Comparison of ENCODE assay signal across 7 mouse cellular contexts in the genomic region with DNA sequence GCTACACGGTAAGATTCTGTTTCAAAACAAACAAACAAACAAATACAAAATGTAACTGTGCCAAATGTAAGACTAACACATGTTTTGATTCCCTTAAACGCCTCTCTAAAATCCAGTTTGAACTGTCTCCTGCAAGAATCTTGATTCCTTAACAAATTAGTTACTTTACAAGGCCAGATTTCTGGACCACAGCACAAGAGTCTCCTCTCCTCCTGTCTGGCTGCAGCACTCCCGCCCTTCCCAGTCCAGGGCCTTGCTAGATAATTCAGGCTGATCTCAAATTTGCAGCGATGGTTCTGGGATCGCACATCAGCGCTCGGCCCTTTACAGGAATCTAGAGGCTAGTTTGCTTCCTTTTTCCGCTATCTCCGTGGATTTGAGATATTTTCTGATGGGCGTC. TPM values are rescaled to one million over a fixed set of nuclear protein-coding genes. Genes with fewer than 3 reads are reported as not detected.
A peak's percentile ranks its signal among the peaks of the same experiment; 100 is the strongest.
DNase-seq lines count a peak whose midpoint lies in the region; ATAC-seq lines count a peak whose summit lies in the region.

No protein-coding gene starts in this region.

- no peak for DNase-seq in neural tube, embryonic 11.5 days (ENCODE audit: low spot score)
- no peak for DNase-seq in neural tube, embryonic 10.5 days (ENCODE audit: extremely low spot score, low spot score)
- no peak for DNase-seq in forebrain, embryonic 11.5 days (ENCODE audit: low spot score)
- DNase-seq in cerebellum, postnatal 10 days: no peak
- no peak for DNase-seq in yolk sac, embryonic 10.5 days (ENCODE audit: low spot score)

- H3K9me3 ChIP-seq in neural tube, embryonic 11.5 days (ENCODE audit: control insufficient read depth, low read length): no peaks in the 10 kb centered on the region
- H3K9me3 ChIP-seq in forebrain, embryonic 11.5 days (ENCODE audit: control insufficient read depth, low read length): no peaks in the 10 kb centered on the region
- no peaks in the 10 kb centered on the region for H3K9me3 ChIP-seq in limb, embryonic 15.5 days
- no peaks in the 10 kb centered on the region for H3K9me3 ChIP-seq in stomach, embryonic 16.5 days (replicated peaks; ENCODE audit: control insufficient read depth, low read length)

- 0 out of 2 replicates have a peak overlapping the region, but pooled peaks have one; percentile 87 for H3K27ac ChIP-seq in neural tube, embryonic 11.5 days (ENCODE audit: low read depth, low read length)
- no peak overlapping the region for H3K27ac ChIP-seq in forebrain, embryonic 11.5 days (ENCODE audit: low read depth, low read length)
- H3K27ac ChIP-seq in limb, embryonic 15.5 days: peak overlapping the region; percentile 92
- H3K27ac ChIP-seq in stomach, embryonic 16.5 days (ENCODE audit: low read length): peak overlapping the region; percentile 94

- H3K4me2 ChIP-seq in neural tube, embryonic 11.5 days (ENCODE audit: low read depth): peak overlapping the region; percentile 98
- peak overlapping the region; percentile 99 for H3K4me2 ChIP-seq in forebrain, embryonic 11.5 days (ENCODE audit: low read depth, low read length, severe bottlenecking)
- H3K4me2 ChIP-seq in limb, embryonic 15.5 days: peak overlapping the region; percentile 94
- peak overlapping the region; percentile 98 for H3K4me2 ChIP-seq in stomach, embryonic 16.5 days (ENCODE audit: low read depth, low read length)

- H3K36me3 ChIP-seq in neural tube, embryonic 11.5 days (ENCODE audit: control insufficient read depth, insufficient read depth, low read length): no peaks in the 10 kb centered on the region
- H3K36me3 ChIP-seq in forebrain, embryonic 11.5 days (ENCODE audit: control insufficient read depth, insufficient read depth, low read length): no peaks in the 10 kb centered on the region
- H3K36me3 ChIP-seq in limb, embryonic 15.5 days: peaks cover 13% of the 10 kb centered on the region; the same call in 1 of the 2 replicates
- H3K36me3 ChIP-seq in stomach, embryonic 16.5 days (ENCODE audit: control insufficient read depth, insufficient read depth, low read length): no peaks in the 10 kb centered on the region

- 6% methylated on average over 10 of the region's 10 CpGs for WGBS in neural tube, embryonic 11.5 days
- 4% methylated on average over 10 of the region's 10 CpGs for WGBS in forebrain, embryonic 11.5 days
- WGBS in limb, embryonic 15.5 days: 8% methylated on average over 10 of the region's 10 CpGs
- WGBS in stomach, embryonic 16.5 days: 4% methylated on average over 10 of the region's 10 CpGs

- no peak for ATAC-seq in neural tube, embryonic 11.5 days (ENCODE audit: insufficient read depth, low FRiP score, low TSS enrichment)
- ATAC-seq in forebrain, embryonic 11.5 days (replicated peaks; ENCODE audit: low FRiP score): no peak
- no peak for ATAC-seq in limb, embryonic 15.5 days (ENCODE audit: insufficient number of reproducible peaks, low FRiP score, low TSS enrichment, low read depth)
- ATAC-seq in stomach, embryonic 16.5 days (ENCODE audit: insufficient read depth, low FRiP score): no peak

- peaks cover 40% of the 10 kb centered on the region for H3K27me3 ChIP-seq in neural tube, embryonic 11.5 days (ENCODE audit: control insufficient read depth, insufficient read depth, low read length)
- peaks cover 42% of the 10 kb centered on the region for H3K27me3 ChIP-seq in forebrain, embryonic 11.5 days (ENCODE audit: control insufficient read depth, insufficient read depth, low read length)
- H3K27me3 ChIP-seq in limb, embryonic 15.5 days: peaks cover 48% of the 10 kb centered on the region
- peaks cover 33% of the 10 kb centered on the region for H3K27me3 ChIP-seq in stomach, embryonic 16.5 days (ENCODE audit: control insufficient read depth, insufficient read depth, low read length)

- peak overlapping the region; percentile 89; the same call in 1 of the 2 replicates for H3K9ac ChIP-seq in neural tube, embryonic 11.5 days (ENCODE audit: low read length)
- H3K9ac ChIP-seq in forebrain, embryonic 11.5 days (ENCODE audit: low read length): peak overlapping the region; percentile 96
- 0 out of 2 replicates have a peak overlapping the region, but pooled peaks have one; percentile 31 for H3K9ac ChIP-seq in limb, embryonic 15.5 days
- peak overlapping the region; percentile 94 for H3K9ac ChIP-seq in stomach, embryonic 16.5 days (ENCODE audit: low read length)

- H3K4me3 ChIP-seq in neural tube, embryonic 11.5 days (ENCODE audit: low read depth, low read length): peak overlapping the region; percentile 85
- H3K4me3 ChIP-seq in forebrain, embryonic 11.5 days (ENCODE audit: low read depth, low read length): peak overlapping the region; percentile 87
- H3K4me3 ChIP-seq in limb, embryonic 15.5 days: peak overlapping the region; percentile 73
- peak overlapping the region; percentile 87 for H3K4me3 ChIP-seq in stomach, embryonic 16.5 days (replicated peaks; ENCODE audit: low read length)

- peaks cover 17% of the 10 kb centered on the region for H3K4me1 ChIP-seq in neural tube, embryonic 11.5 days (ENCODE audit: control insufficient read depth, insufficient read depth, low read length)
- H3K4me1 ChIP-seq in forebrain, embryonic 11.5 days (replicated peaks; ENCODE audit: control insufficient read depth, insufficient read depth, low read length): peaks cover 18% of the 10 kb centered on the region
- H3K4me1 ChIP-seq in limb, embryonic 15.5 days: peaks cover 42% of the 10 kb centered on the region
- H3K4me1 ChIP-seq in stomach, embryonic 16.5 days (ENCODE audit: control insufficient read depth, insufficient read depth, low read length): peaks cover 31% of the 10 kb centered on the region

RNA-seq across cellular contexts. Expression of a gene that starts 0.7 kb away (rescaled TPM):
- polyA plus RNA-seq in neural tube, embryonic 11.5 days (2014; fragmentation: Nextera tagmentation; extraction: Ambion mirVana): 55.5 and 55.9 TPM in 2 replicates
- 50.4 and 51.5 TPM in 2 replicates for polyA plus RNA-seq in forebrain, embryonic 11.5 days (2014; fragmentation: Nextera tagmentation; extraction: Ambion mirVana)
- polyA plus RNA-seq in limb, embryonic 15.5 days (2015; fragmentation: Nextera tagmentation; extraction: Ambion mirVana): 40.3 TPM in 2 replicates
- polyA plus RNA-seq in stomach, embryonic 16.5 days (2015; fragmentation: Nextera tagmentation; extraction: Ambion mirVana): 38.9 and 41.8 TPM in 2 replicates

RNA-seq across cellular contexts. Expression of a gene that starts 3.4 kb away (rescaled TPM):
- polyA plus RNA-seq in neural tube, embryonic 11.5 days (2014; fragmentation: Nextera tagmentation; extraction: Ambion mirVana): not detected in 2 replicates
- polyA plus RNA-seq in forebrain, embryonic 11.5 days (2014; fragmentation: Nextera tagmentation; extraction: Ambion mirVana): 0.19 TPM in 1 of 2 replicates, not detected in the other
- polyA plus RNA-seq in limb, embryonic 15.5 days (2015; fragmentation: Nextera tagmentation; extraction: Ambion mirVana): 0.14 TPM in 1 of 2 replicates, not detected in the other
- 0.30 TPM in 1 of 2 replicates, not detected in the other for polyA plus RNA-seq in stomach, embryonic 16.5 days (2015; fragmentation: Nextera tagmentation; extraction: Ambion mirVana)

RNA-seq across cellular contexts. Expression of a gene that starts 5.4 kb away (rescaled TPM):
- polyA plus RNA-seq in neural tube, embryonic 11.5 days (2014; fragmentation: Nextera tagmentation; extraction: Ambion mirVana): 55.6 and 61.6 TPM in 2 replicates
- 41.8 and 44.3 TPM in 2 replicates for polyA plus RNA-seq in forebrain, embryonic 11.5 days (2014; fragmentation: Nextera tagmentation; extraction: Ambion mirVana)
- polyA plus RNA-seq in limb, embryonic 15.5 days (2015; fragmentation: Nextera tagmentation; extraction: Ambion mirVana): 51.7 and 53.8 TPM in 2 replicates
- 57.4 and 60.5 TPM in 2 replicates for polyA plus RNA-seq in stomach, embryonic 16.5 days (2015; fragmentation: Nextera tagmentation; extraction: Ambion mirVana)

RNA-seq across cellular contexts. Expression of a gene that starts 11.8 kb away (rescaled TPM):
- 5.8 and 5.9 TPM in 2 replicates for polyA plus RNA-seq in neural tube, embryonic 11.5 days (2014; fragmentation: Nextera tagmentation; extraction: Ambion mirVana)
- 6.9 and 7.8 TPM in 2 replicates for polyA plus RNA-seq in forebrain, embryonic 11.5 days (2014; fragmentation: Nextera tagmentation; extraction: Ambion mirVana)
- 12.7 and 16.4 TPM in 2 replicates for polyA plus RNA-seq in limb, embryonic 15.5 days (2015; fragmentation: Nextera tagmentation; extraction: Ambion mirVana)
- 17.0 and 17.2 TPM in 2 replicates for polyA plus RNA-seq in stomach, embryonic 16.5 days (2015; fragmentation: Nextera tagmentation; extraction: Ambion mirVana)

RNA-seq across cellular contexts. Expression of a gene that starts 13.6 kb away (rescaled TPM):
- 49.3 and 50.8 TPM in 2 replicates for polyA plus RNA-seq in neural tube, embryonic 11.5 days (2014; fragmentation: Nextera tagmentation; extraction: Ambion mirVana)
- 74.1 and 79.7 TPM in 2 replicates for polyA plus RNA-seq in forebrain, embryonic 11.5 days (2014; fragmentation: Nextera tagmentation; extraction: Ambion mirVana)
- 27.4 and 28.0 TPM in 2 replicates for polyA plus RNA-seq in limb, embryonic 15.5 days (2015; fragmentation: Nextera tagmentation; extraction: Ambion mirVana)
- 21.4 and 23.4 TPM in 2 replicates for polyA plus RNA-seq in stomach, embryonic 16.5 days (2015; fragmentation: Nextera tagmentation; extraction: Ambion mirVana)

Comparison
In these comparisons a context has a peak if more than half of its experiments do, and no peak if none do; other contexts are left out.
1. H3K9ac ChIP-seq: peak in every context shown above with its lines; median percentile 96 in forebrain, embryonic 11.5 days; 94 in stomach, embryonic 16.5 days; 89 in neural tube, embryonic 11.5 days; 31 in limb, embryonic 15.5 days.